Mouse (Mus musculus): Measurements from ENCODE around the gene Mydgf. TPM values are rescaled to one million over a fixed set of nuclear protein-coding genes. Genes with fewer than 3 reads are reported as not detected.

Gene Mydgf
- polyA plus RNA-seq, 1 experiment from 2014 or later = 62.9 TPM

DNA sequence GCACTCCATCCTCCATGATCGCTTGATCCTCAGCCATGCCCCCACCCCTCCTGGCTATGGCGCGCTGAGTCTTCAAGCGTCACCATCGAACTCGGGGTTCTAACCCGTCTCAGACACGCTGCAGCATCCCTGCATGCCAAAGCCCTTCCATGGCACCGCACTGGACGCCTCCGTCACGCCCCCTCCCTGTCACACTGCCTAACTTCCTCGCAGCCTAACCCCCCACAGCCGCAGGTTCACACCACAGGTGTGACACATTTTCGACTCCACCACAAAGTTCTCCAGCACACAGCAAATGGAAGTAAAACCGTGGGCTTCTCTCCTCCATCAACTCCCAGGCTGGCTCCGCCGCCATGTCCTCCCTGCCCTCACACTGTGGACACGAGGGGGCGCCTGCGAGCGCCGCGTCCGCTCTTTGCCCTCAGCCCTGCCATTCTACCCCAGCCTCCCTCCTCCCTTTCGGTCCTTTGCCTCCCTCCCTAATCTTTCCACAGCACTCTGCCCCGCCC, 49.2 kb downstream of the Mydgf start:
- ATAC-seq (ENCODE audit: low FRiP score) (0 out of 2 replicates have a peak, but pooled peaks have one; percentile 10), DNase-seq (ENCODE audit: low spot score) (peak; percentile 80)
- Histone ChIP-seq H3K4me1 (replicated peaks; ENCODE audit: control insufficient read depth, insufficient read depth, low read length) (peaks cover 5% of the 10 kb centered on the region), H3K9me3 (ENCODE audit: control insufficient read depth, low read length) (no peaks in the 10 kb centered on the region), H3K27ac (ENCODE audit: low read depth, low read length) (no peak overlapping the region), H3K9ac (ENCODE audit: low read depth, low read length) (0 out of 2 replicates have a peak overlapping the region, but pooled peaks have one; percentile 17), H3K36me3 (ENCODE audit: control insufficient read depth, insufficient read depth, low read length) (no peaks in the 10 kb centered on the region), H3K4me3 (ENCODE audit: low read depth, low read length) (0 out of 2 replicates have a peak overlapping the region, but pooled peaks have one; percentile 10), H3K27me3 (ENCODE audit: control insufficient read depth, insufficient read depth, low read length) (peaks cover 15% of the 10 kb centered on the region), H3K4me2 (replicated peaks; ENCODE audit: low read depth, low read length) (peak overlapping the region; percentile 39)
- under 1% methylated on average over 27 of the region's 27 CpGs for WGBS

DNA sequence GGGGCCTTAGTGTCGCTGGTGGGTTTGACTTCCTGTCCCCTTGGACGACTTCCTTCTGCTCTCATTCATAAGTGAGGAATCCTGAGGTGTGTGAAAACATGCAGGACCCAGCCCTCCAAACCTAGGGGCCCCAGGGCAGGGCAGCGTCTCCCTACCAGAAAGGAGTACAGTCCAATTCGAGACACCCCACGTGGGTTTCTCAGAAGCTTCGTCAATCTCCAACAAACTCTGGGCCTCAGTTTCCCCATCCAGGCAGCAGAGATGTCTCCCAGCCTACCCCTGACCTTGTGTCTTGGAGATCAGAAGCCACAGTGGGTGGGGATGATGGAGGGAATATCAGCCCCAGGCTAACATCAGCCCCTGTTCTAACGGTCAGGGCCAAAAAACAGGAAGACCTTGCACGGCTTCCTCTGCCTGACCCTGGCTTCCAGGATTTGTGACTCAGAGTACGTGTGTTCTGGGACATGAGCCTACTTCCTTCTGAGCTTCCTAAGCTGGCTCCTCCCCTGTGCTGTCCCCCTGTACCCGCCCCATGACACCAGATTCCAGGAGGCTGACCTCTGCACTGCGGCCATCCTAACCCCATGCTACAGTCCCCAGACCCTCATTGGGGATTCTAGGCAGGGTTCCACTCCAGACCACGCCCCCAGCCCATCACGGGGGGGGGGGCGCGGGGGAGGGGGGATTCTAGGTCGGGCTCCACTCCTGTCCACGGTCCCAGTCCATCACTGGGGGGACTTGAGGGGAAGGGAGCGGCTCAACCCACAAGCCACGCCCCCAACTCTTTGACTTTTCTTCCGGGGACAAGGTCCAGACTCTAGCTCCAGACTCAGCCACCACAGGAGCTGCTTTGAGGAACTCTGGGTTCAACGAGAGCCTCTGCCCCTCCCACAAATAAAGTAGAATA, 50.0 kb downstream of the Mydgf start:
- Histone ChIP-seq H3K27me3 (ENCODE audit: control insufficient read depth, insufficient read depth, low read length) (peaks cover 8% of the 10 kb centered on the region), H3K9ac (ENCODE audit: low read depth, low read length) (no peak overlapping the region), H3K27ac (ENCODE audit: low read depth, low read length) (no peak overlapping the region), H3K9me3 (ENCODE audit: control insufficient read depth, low read length) (no peaks in the 10 kb centered on the region), H3K4me2 (replicated peaks; ENCODE audit: low read depth, low read length) (peak overlapping the region; percentile 39; the same call in 1 of the 2 replicates), H3K36me3 (ENCODE audit: control insufficient read depth, insufficient read depth, low read length) (no peaks in the 10 kb centered on the region), H3K4me3 (ENCODE audit: low read depth, low read length) (no peak overlapping the region), H3K4me1 (replicated peaks; ENCODE audit: control insufficient read depth, insufficient read depth, low read length) (peaks cover 5% of the 10 kb centered on the region)
- DNase-seq (ENCODE audit: low spot score) (peak; percentile 34), ATAC-seq (ENCODE audit: low FRiP score) (peak; percentile 67)
- 18% methylated on average over 18 of the region's 21 CpGs for WGBS

DNA sequence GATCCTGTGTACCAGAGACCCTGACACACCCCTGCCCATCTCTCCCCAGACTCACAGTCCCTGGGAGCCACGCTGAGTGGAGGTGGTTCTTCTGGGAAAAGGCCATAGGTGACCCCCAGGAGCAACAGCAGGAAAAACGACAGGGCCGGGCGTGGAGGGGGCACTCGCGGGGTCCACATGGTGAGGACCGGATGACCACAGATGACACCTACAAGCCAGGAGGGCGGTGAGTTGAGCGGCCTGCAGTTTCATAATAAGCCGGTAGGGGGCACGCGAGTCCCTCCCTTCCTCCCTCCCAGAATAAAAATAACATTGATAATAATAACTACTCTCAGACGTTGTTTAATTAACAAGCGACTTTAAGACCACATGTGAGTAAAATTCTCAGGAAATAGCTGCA, 51.1 kb downstream of the Mydgf start:
- Histone ChIP-seq H3K4me3 (ENCODE audit: low read depth, low read length) (no peak overlapping the region), H3K9ac (ENCODE audit: low read depth, low read length) (no peak overlapping the region), H3K4me1 (replicated peaks; ENCODE audit: control insufficient read depth, insufficient read depth, low read length) (0 out of 2 replicates have a peak, but pooled peaks cover 2% of the 10 kb centered on the region), H3K4me2 (replicated peaks; ENCODE audit: low read depth, low read length) (no peak overlapping the region), H3K27me3 (ENCODE audit: control insufficient read depth, insufficient read depth, low read length) (no peaks in the 10 kb centered on the region), H3K27ac (ENCODE audit: low read depth, low read length) (no peak overlapping the region), H3K9me3 (ENCODE audit: control insufficient read depth, low read length) (no peaks in the 10 kb centered on the region), H3K36me3 (ENCODE audit: control insufficient read depth, insufficient read depth, low read length) (no peaks in the 10 kb centered on the region; the same call in 1 of the 2 replicates)
- peak; percentile 82 for DNase-seq (ENCODE audit: low spot score)
- WGBS = 4% methylated on average over 14 of the region's 14 CpGs
- ATAC-seq (ENCODE audit: low FRiP score) = no peak

DNA sequence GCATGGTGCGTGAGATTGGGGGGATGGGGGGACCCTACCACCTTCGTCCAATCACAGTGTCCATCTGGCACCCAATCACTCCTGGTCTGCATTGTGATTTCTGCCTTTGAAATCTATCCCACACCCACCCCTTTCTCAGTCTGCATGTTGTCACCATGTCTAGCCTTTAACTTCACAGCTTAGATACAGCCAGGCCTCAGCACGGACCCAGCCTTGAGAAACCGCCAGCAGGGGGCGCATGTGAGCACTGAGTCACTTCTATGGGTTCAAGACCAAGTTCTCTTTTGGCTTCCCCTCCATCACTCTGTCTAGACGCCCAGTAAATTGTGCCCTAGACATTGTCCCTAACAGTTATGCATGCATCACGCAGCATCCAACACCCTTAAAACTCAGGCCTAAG, 51.9 kb downstream of the Mydgf start:
- H3K27me3 ChIP-seq (ENCODE audit: control insufficient read depth, insufficient read depth, low read length) = no peaks in the 10 kb centered on the region
- H3K4me2 ChIP-seq (replicated peaks; ENCODE audit: low read depth, low read length) = no peak overlapping the region
- H3K9me3 ChIP-seq (ENCODE audit: control insufficient read depth, low read length) = no peaks in the 10 kb centered on the region
- no peak overlapping the region for H3K4me3 ChIP-seq (ENCODE audit: low read depth, low read length)
- no peaks in the 10 kb centered on the region; the same call in 1 of the 2 replicates for H3K36me3 ChIP-seq (ENCODE audit: control insufficient read depth, insufficient read depth, low read length)
- peak; percentile 29 for ATAC-seq (ENCODE audit: low FRiP score)
- WGBS = 40% methylated on average over 7 of the region's 7 CpGs
- H3K9ac ChIP-seq (ENCODE audit: low read depth, low read length) = no peak overlapping the region
- peak; percentile 80 for DNase-seq (ENCODE audit: low spot score)
- H3K4me1 ChIP-seq (replicated peaks; ENCODE audit: control insufficient read depth, insufficient read depth, low read length) = 0 out of 2 replicates have a peak, but pooled peaks cover 2% of the 10 kb centered on the region
- no peak overlapping the region for H3K27ac ChIP-seq (ENCODE audit: low read depth, low read length)

DNA sequence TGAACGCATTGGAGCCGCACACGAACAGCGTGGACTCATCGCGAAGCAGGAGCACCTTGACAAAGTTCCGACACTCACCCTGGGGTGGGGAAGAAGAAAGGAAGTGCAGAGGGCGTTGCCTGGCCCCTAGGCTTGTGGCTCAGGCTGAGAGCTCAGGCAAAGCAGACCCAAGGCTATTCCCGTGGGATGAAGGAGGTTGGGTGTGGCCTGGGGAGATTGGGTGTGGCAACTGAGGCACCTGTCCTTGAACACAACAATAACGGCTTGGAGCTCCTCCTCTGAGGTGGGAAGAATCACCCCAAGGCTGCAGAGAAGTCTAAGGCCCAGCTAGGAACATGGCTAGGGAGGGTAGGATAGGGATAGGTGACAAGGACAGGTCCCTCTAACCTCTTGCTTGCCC, 52.6 kb downstream of the Mydgf start:
- no peak for DNase-seq (ENCODE audit: low spot score)
- WGBS = 92% methylated on average over 10 of the region's 10 CpGs
- H3K4me3 ChIP-seq (ENCODE audit: low read depth, low read length) = no peak overlapping the region
- no peak overlapping the region for H3K4me2 ChIP-seq (replicated peaks; ENCODE audit: low read depth, low read length)
- H3K36me3 ChIP-seq (ENCODE audit: control insufficient read depth, insufficient read depth, low read length) = no peaks in the 10 kb centered on the region; the same call in 1 of the 2 replicates
- H3K9ac ChIP-seq (ENCODE audit: low read depth, low read length) = no peak overlapping the region
- H3K27ac ChIP-seq (ENCODE audit: low read depth, low read length) = no peak overlapping the region
- H3K27me3 ChIP-seq (ENCODE audit: control insufficient read depth, insufficient read depth, low read length) = peaks cover under 1% of the 10 kb centered on the region; the same call in 1 of the 2 replicates
- ATAC-seq (ENCODE audit: low FRiP score) = no peak
- H3K9me3 ChIP-seq (ENCODE audit: control insufficient read depth, low read length) = no peaks in the 10 kb centered on the region
- H3K4me1 ChIP-seq (replicated peaks; ENCODE audit: control insufficient read depth, insufficient read depth, low read length) = 0 out of 2 replicates have a peak, but pooled peaks cover 2% of the 10 kb centered on the region

DNA sequence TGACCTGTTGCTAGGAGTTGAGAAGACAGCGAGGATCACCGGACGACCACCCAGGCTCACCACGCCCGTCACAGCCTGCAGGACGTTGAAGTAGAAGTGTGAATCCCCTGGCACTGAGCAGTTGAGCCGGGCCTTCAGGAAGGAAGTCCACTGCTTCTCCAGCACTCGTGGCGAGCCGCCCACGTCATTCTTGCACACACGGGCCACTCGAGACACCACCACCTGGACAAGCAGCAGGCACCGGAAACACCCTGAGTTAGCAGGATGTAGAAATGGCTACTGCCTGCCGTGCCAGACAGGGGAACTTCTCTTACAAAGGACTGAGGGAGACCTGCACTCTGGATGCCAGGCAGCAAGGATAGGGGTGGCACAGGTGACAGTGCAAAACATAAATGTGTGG, 55.5 kb downstream of the Mydgf start:
- ATAC-seq (ENCODE audit: low FRiP score) = no peak
- H3K9ac ChIP-seq (ENCODE audit: low read depth, low read length) = no peak overlapping the region
- no peak overlapping the region for H3K27ac ChIP-seq (ENCODE audit: low read depth, low read length)
- H3K4me2 ChIP-seq (replicated peaks; ENCODE audit: low read depth, low read length) = no peak overlapping the region
- no peaks in the 10 kb centered on the region for H3K4me1 ChIP-seq (replicated peaks; ENCODE audit: control insufficient read depth, insufficient read depth, low read length)
- H3K9me3 ChIP-seq (ENCODE audit: control insufficient read depth, low read length) = no peaks in the 10 kb centered on the region
- H3K36me3 ChIP-seq (ENCODE audit: control insufficient read depth, insufficient read depth, low read length) = no peaks in the 10 kb centered on the region; the same call in 1 of the 2 replicates
- no peak overlapping the region for H3K4me3 ChIP-seq (ENCODE audit: low read depth, low read length)
- DNase-seq (ENCODE audit: low spot score) = no peak
- WGBS = 83% methylated on average over 15 of the region's 15 CpGs
- peaks cover 24% of the 10 kb centered on the region for H3K27me3 ChIP-seq (ENCODE audit: control insufficient read depth, insufficient read depth, low read length)

DNA sequence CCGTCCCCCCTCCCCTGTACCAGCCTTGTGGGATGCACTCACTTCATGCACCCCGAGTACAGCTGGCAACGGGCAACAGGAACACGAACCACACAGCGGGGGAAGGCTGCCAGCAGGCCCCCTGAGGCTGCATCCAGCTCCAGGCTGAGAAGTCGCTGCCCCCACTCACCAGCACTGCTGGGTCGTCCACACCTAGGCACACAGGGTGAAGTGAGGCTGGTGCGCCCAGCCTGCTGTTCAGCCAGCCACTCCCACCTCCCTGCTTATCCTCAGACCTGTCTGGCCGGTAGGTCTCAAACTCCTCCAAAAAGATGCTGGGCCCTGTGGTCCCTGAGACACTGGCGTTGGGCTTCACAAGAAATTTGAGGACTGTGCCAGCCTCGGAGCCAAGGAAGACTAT, 57.5 kb downstream of the Mydgf start:
- Histone ChIP-seq H3K9ac (ENCODE audit: low read depth, low read length) (no peak overlapping the region), H3K4me1 (replicated peaks; ENCODE audit: control insufficient read depth, insufficient read depth, low read length) (no peaks in the 10 kb centered on the region), H3K27me3 (ENCODE audit: control insufficient read depth, insufficient read depth, low read length) (peaks cover 43% of the 10 kb centered on the region), H3K9me3 (ENCODE audit: control insufficient read depth, low read length) (peaks cover 5% of the 10 kb centered on the region; the same call in 1 of the 2 replicates), H3K36me3 (ENCODE audit: control insufficient read depth, insufficient read depth, low read length) (no peaks in the 10 kb centered on the region; the same call in 1 of the 2 replicates), H3K4me3 (ENCODE audit: low read depth, low read length) (no peak overlapping the region), H3K27ac (ENCODE audit: low read depth, low read length) (no peak overlapping the region), H3K4me2 (replicated peaks; ENCODE audit: low read depth, low read length) (no peak overlapping the region)
- ATAC-seq (ENCODE audit: low FRiP score) (no peak), DNase-seq (ENCODE audit: low spot score) (no peak)
- 78% methylated on average over 11 of the region's 11 CpGs for WGBS

Measured in hindbrain, embryonic 11.5 days (tissue).